Mouse (Mus musculus) frontal cortex, adult 2 months (tissue): Measurements from ENCODE around the gene A130010J15Rik. TPM values are rescaled to one million over a fixed set of nuclear protein-coding genes. Genes with fewer than 3 reads are reported as not detected.

Experiments
- DNase-seq, 2 experiments: peaks; one replicate each; pipeline ENCODE4 v3.0.0; 2022; ENCODE audit warnings: low spot score in 1 of 2; ENCODE audit errors: extremely low spot score in 1 of 2
- polyA plus RNA-seq: library from polyadenylated mRNA; depleted of rRNA; stranded (reverse); fragments of >200 nt; gene quantifications from 2 replicates; pipeline ENCODE4 v1.2.3, GENCODE M21; 2012

A130010J15Rik gene
- polyA plus RNA-seq, 1 experiment: 4.8 TPM

GRCm38 (mm10) chr1:193153561-193153960 lies 14.3 kb upstream of the A130010J15Rik start:
- DNase-seq: no peak

GRCm38 (mm10) chr1:193156316-193157110 lies 11.3 kb upstream of the A130010J15Rik start:
- DNase-seq: no peak

GRCm38 (mm10) chr1:193157111-193157492 lies 10.7 kb upstream of the A130010J15Rik start:
- no peak for DNase-seq

DNA sequence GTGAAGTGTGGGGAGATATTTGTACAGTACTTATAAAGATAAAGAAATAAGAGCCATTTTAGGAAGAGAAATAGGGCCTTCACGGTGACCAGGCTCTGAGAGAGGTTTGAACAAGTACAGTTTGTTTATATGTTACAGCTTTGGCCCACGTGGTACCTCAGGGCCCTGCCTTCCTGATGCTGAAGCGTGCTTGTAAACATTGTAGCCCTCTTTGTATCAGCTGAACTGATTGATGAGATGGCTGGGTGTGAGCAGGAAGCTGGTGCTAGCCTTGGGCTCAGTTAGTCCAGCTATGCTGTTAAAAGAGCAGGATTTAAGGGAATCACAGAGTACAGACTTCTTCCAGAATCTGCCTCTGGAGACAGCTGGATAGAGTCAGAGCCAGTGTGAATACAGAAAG lies 8.7 kb upstream of the A130010J15Rik start:
- no peak for DNase-seq

GRCm38 (mm10) chr1:193159613-193160012 lies 8.2 kb upstream of the A130010J15Rik start:
- DNase-seq: no peak

- peak in 1 of 2 experiments; percentile 7 for DNase-seq
These were observed 7.4 kb upstream of the A130010J15Rik start for GRCm38 (mm10) chr1:193160317-193161032.

- DNase-seq: no peak
These were observed 1.4 kb downstream of the A130010J15Rik start for GRCm38 (mm10) chr1:193169228-193169627.

GRCm38 (mm10) chr1:193169856-193170255 lies 2.0 kb downstream of the A130010J15Rik start:
- peak in 1 of 2 experiments; percentile 35 for DNase-seq

- DNase-seq: peak; percentile 96 to 98
These were observed 5.4 kb downstream of the A130010J15Rik start for GRCm38 (mm10) chr1:193172991-193173809.

DNA sequence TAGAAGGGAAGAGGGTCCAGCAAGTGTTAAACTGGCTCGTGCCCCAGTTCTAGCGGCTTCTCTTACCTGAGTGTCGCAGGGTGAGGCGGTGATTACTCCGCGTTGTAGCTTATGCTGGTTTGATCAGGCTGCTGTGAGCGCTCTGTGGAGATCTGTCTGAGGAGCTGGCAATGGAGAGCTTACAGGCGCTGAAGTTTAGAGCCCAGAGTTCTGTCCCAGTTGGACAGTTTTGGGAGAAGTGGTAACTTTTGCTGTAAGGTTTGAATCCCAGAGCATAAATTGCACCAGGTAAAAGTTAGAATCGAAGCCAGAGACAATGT lies 5.9 kb downstream of the A130010J15Rik start:
- no peak for DNase-seq

- no peak for DNase-seq
These were observed 6.4 kb downstream of the A130010J15Rik start for GRCm38 (mm10) chr1:193174143-193174733.

GRCm38 (mm10) chr1:193181104-193181503 lies 13.3 kb downstream of the A130010J15Rik start:
- no peak for DNase-seq

- no peak for DNase-seq
These were observed 20.4 kb downstream of the A130010J15Rik start for GRCm38 (mm10) chr1:193188257-193188656.

- peak in 1 of 2 experiments; percentile 15 for DNase-seq
These were observed 21.3 kb downstream of the A130010J15Rik start for GRCm38 (mm10) chr1:193189151-193189621.

DNA sequence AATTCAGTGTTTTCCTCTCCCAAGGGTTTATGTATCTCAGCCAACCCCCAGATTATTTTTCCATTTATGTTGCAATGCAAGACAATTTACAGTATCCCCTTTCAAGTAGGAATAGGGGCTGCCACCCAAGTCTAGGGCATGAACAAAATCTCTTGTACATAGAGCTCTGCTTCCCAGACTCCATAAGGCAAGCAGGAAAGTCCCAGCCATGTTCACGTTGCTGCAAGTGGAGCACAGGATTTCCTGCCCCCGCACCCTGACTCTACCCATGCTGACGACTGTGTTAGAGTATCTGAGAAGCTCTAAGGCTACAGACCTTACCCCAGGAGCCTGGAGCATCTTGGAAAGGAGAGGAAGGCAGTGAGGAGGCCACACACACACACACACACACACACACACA lies 21.9 kb downstream of the A130010J15Rik start:
- DNase-seq: no peak

DNA sequence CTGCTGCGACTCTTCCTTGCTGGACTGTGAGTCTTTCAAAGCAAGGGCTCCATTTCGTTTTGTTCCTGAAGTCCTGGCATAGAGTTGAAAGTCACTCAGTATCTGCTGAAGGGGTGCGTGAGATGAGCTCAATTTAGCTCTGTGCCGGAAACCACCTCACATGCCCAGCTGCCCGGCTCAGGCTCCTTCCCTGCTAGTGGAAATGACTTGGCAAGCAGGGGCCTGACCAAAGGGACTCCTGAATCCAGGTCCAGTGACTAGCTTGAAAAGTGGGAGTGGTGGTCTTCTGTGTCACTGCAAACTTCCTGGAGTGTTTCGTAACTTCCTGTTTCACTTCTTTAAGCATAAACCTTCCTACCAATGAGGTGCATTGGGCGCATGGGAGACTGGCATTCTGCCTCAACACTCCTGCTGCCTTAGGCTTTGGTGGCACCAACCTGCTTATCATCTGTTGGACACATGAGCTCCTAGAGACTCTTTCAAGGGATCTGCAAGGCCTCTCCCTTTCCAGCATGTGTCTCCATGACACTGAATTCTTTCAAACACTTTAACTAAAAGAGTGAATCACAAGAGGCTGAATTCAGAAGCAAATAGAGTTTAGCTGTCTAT lies 23.9 kb downstream of the A130010J15Rik start:
- DNase-seq: no peak

DNA sequence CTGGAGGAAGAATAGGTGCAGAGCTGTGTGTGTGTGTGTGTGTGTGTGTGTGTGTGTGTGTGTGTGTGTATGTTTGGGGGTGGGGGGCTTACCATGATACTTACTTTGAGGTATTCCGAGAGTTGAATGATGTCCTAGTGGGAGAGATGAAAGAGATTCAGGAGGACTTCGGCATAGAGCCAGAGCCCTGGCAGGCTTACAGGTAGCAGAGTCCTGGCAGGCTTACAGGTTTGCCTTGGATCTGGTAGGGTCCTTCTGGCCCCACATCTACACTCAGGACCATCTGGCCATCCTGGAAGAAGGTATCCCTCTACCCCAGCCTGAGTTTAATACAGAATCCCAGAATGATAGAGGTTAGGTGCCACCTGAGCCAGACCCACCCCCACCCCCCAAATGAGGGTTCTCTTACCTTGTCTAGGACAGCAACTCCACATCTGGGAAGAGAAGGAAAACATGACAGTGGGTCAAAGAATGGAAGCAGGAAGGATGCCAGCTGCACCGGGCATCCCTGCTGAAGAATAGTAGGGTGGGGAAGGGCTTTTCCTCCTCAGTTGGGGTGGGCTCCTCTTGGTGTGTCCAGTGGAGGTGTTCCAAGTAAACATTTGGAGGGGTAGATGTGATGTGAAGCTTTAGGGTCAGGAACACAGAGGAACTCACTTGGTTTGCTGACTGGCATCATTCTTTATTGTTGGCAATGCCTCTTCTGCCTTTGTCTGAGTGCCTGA lies 26.7 kb downstream of the A130010J15Rik start:
- no peak for DNase-seq

- DNase-seq: no peak
These were observed 27.4 kb downstream of the A130010J15Rik start for GRCm38 (mm10) chr1:193195169-193195810.
